Mouse (Mus musculus): ENCODE data around the gene Selenop. TPM values are rescaled to one million over a fixed set of nuclear protein-coding genes. Genes with fewer than 3 reads are reported as not detected.
A peak's percentile ranks its signal among the peaks of the same experiment; 100 is the strongest.

Selenop gene
- total and polyA plus RNA-seq, 3 experiments: 3.3 to 16.5 (median 7.3) TPM

DNA sequence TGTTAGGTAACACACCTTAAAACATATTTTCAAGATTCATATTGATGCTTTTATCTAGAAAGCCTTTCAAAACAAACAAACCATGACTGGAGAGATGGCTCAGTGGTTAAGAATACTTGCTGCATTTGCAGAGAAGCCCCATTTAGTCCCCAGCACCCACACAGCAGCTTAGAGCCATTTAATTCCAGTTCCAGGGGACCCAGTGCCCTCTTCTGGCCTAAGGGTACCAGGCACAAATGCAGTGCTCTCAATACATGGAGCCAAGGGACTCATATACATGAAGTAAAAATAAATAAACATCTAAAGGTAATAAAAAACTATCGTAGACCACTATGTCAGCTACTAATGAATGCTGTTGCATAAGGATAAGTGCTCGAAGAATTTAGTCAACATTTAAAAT, 9.0 kb downstream of the Selenop start:
- Histone ChIP-seq H3K27ac (ENCODE audit: insufficient read depth, low read depth) (no peak overlapping the region), H3K4me1 (ENCODE audit: control insufficient read depth in 1 of 2, insufficient read depth in 2 of 2) (peaks cover 0 to 9% of the 10 kb centered on the region in 2 experiments; a peak in 2 of 4 replicates), H3K4me2 (ENCODE audit: insufficient read depth, low read depth, poor library complexity, severe bottlenecking) (no peak overlapping the region), H3K27me3 (replicated peaks) (no peaks in the 10 kb centered on the region), H3K79me2 (replicated peaks; ENCODE audit: control insufficient read depth, extremely low read depth, insufficient read depth, poor library complexity, severe bottlenecking) (no peaks in the 10 kb centered on the region), H3K9me3 (replicated peaks; ENCODE audit: low read length) (no peaks in the 10 kb centered on the region), H3K36me3 (replicated peaks in 1 of 2; ENCODE audit: control insufficient read depth in 1 of 2, insufficient read depth in 1 of 2, low read length in 1 of 2) (peaks cover 0 to 3% of the 10 kb centered on the region in 2 experiments), H3K4me3 (replicated peaks in 1 of 3; ENCODE audit: low read depth in 2 of 3, low read length in 2 of 3, poor library complexity in 1 of 3) (no peak overlapping the region), H3K9ac (ENCODE audit: insufficient read depth, low read depth) (no peak overlapping the region)
- no peak for DNase-seq (ENCODE audit: extremely low read depth)
- in situ Hi-C loops (cut with MboI; ENCODE audit: low pct_ligation_motif_present, low pct_unique_long_range_greater_than_20kb, low sequenced_read_pairs) (no loop called here), dilution Hi-C loops (cut with MboI; ENCODE audit: extremely low pct_ligation_motif_present, extremely low pct_unique_long_range_greater_than_20kb, low sequenced_read_pairs) (no loop called here)
- TF ChIP-seq CTCF (conservative IDR thresholded peaks at IDR 0.05 in 1 of 2, IDR thresholded peaks at IDR 0.05 in 1 of 2; ENCODE audit: low read depth in 2 of 2, low read length in 2 of 2) (0 out of 4 replicates have a peak, but pooled peaks of 1 of the 2 experiments have one; percentile 2), USF2 (conservative IDR thresholded peaks at IDR 0.05; ENCODE audit: low read depth, low read length) (no peak)

DNA sequence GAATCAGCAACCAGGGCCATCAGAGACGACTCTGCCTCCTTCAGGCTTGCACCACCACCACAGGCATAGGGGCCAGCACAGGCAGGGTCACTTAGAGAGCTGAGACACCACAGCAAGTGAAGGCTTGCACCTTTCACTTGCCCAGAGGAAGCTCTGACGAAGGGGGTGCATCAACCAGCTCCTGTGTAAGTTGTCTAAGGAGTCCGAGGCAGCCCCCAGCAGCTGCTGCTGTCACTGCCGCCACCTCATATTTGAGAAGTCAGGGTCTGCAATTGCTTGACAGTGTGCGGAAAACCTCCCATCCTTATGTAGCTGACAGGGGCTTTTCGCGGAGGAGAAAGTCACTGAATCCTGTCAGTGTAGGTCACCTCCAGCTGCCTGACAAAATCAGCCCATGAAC, 10.9 kb downstream of the Selenop start:
- in situ Hi-C loops (cut with MboI; ENCODE audit: low pct_ligation_motif_present, low pct_unique_long_range_greater_than_20kb, low sequenced_read_pairs): no loop called here
- dilution Hi-C loops (cut with MboI; ENCODE audit: extremely low pct_ligation_motif_present, extremely low pct_unique_long_range_greater_than_20kb, low sequenced_read_pairs): no loop called here

DNA sequence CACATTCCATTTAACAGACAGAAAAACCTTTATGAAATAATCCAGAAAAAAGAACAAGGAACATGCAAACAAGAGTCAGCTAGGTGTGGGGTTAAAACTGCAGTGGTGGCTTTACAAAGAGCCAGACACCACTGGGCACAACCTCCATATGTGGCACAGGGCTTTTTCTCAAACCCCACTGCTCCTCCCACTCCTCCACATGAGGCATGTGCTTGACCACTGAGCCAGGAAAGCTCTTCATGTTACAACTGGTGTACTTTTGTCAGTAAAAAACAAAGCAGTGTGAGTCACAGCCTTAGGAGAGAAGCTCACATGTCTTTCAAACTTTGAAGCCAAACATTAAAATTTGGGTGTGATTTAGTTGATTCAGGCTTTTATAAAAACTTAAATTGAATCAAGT, 12.9 kb downstream of the Selenop start:
- H3K27me3 ChIP-seq (replicated peaks): no peaks in the 10 kb centered on the region
- in situ Hi-C loops (cut with MboI; ENCODE audit: low pct_ligation_motif_present, low pct_unique_long_range_greater_than_20kb, low sequenced_read_pairs) (no loop called here), dilution Hi-C loops (cut with MboI; ENCODE audit: extremely low pct_ligation_motif_present, extremely low pct_unique_long_range_greater_than_20kb, low sequenced_read_pairs) (no loop called here)
- no peak overlapping the region for H3K9ac ChIP-seq (ENCODE audit: insufficient read depth, low read depth)
- H3K4me3 ChIP-seq (replicated peaks in 1 of 3; ENCODE audit: low read depth in 2 of 3, low read length in 2 of 3, poor library complexity in 1 of 3): no peak overlapping the region
- no peak for DNase-seq (ENCODE audit: extremely low read depth)
- H3K9me3 ChIP-seq (replicated peaks; ENCODE audit: low read length): no peaks in the 10 kb centered on the region
- H3K36me3 ChIP-seq (replicated peaks in 1 of 2; ENCODE audit: control insufficient read depth in 1 of 2, insufficient read depth in 1 of 2, low read length in 1 of 2): peaks cover 0 to 3% of the 10 kb centered on the region in 2 experiments
- no peak overlapping the region for H3K4me2 ChIP-seq (ENCODE audit: insufficient read depth, low read depth, poor library complexity, severe bottlenecking)
- 0 out of 4 replicates have a peak, but pooled peaks cover 0 to 3% of the 10 kb centered on the region in 2 experiments for H3K4me1 ChIP-seq (ENCODE audit: control insufficient read depth in 1 of 2, insufficient read depth in 2 of 2)
- H3K79me2 ChIP-seq (replicated peaks; ENCODE audit: control insufficient read depth, extremely low read depth, insufficient read depth, poor library complexity, severe bottlenecking): no peaks in the 10 kb centered on the region
- TF ChIP-seq IRF4 (IDR thresholded peaks at IDR 0.05; ENCODE audit: low read depth, low read length) (no peak), TBP (conservative IDR thresholded peaks at IDR 0.05; ENCODE audit: low read depth, low read length) (no peak), MEF2A (IDR thresholded peaks at IDR 0.05; ENCODE audit: borderline replicate concordance, low read depth, low read length) (no peak), UBTF (IDR thresholded peaks at IDR 0.05; ENCODE audit: low read depth, low read length) (no peak), MYC (IDR thresholded peaks at IDR 0.05; ENCODE audit: low read depth, low read length) (no peak), NRF1 (IDR thresholded peaks at IDR 0.05; ENCODE audit: low read depth, low read length) (no peak), JUN (IDR thresholded peaks at IDR 0.05; ENCODE audit: insufficient read depth, low read depth, low read length) (no peak), GABPA (IDR thresholded peaks at IDR 0.05; ENCODE audit: insufficient replicate concordance, low read depth, low read length) (no peak), PAX5 (IDR thresholded peaks at IDR 0.05; ENCODE audit: low read length) (no peak)
- no peak overlapping the region for H3K27ac ChIP-seq (ENCODE audit: insufficient read depth, low read depth)

More for the DNA sequence above, 10.9 kb downstream of the Selenop start:
- TF ChIP-seq JUND (conservative IDR thresholded peaks at IDR 0.05; ENCODE audit: low read depth, low read length): no peak
- no peak for TF ChIP-seq SIN3A (IDR thresholded peaks at IDR 0.05; ENCODE audit: low read length)
- no peak for TF ChIP-seq MAFK (IDR thresholded peaks at IDR 0.05; ENCODE audit: insufficient replicate concordance, low read length)
- no peak for TF ChIP-seq RAD21 (IDR thresholded peaks at IDR 0.05; ENCODE audit: low read depth, low read length)
- TF ChIP-seq MAZ (IDR thresholded peaks at IDR 0.05; ENCODE audit: low read depth, low read length): no peak
- no peak for TF ChIP-seq JUN (IDR thresholded peaks at IDR 0.05; ENCODE audit: insufficient read depth, low read depth, low read length)
- TF ChIP-seq CTCF (conservative IDR thresholded peaks at IDR 0.05 in 1 of 2, IDR thresholded peaks at IDR 0.05 in 1 of 2; ENCODE audit: low read depth in 2 of 2, low read length in 2 of 2): no peak
- H3K9ac ChIP-seq (ENCODE audit: insufficient read depth, low read depth): no peak overlapping the region
- H3K79me2 ChIP-seq (replicated peaks; ENCODE audit: control insufficient read depth, extremely low read depth, insufficient read depth, poor library complexity, severe bottlenecking): no peaks in the 10 kb centered on the region
- no peaks in the 10 kb centered on the region for H3K9me3 ChIP-seq (replicated peaks; ENCODE audit: low read length)
- H3K4me2 ChIP-seq (ENCODE audit: insufficient read depth, low read depth, poor library complexity, severe bottlenecking): no peak overlapping the region
- DNase-seq (ENCODE audit: extremely low read depth): no peak
- H3K27me3 ChIP-seq (replicated peaks): no peaks in the 10 kb centered on the region
- peaks cover 0 to 3% of the 10 kb centered on the region in 2 experiments for H3K36me3 ChIP-seq (replicated peaks in 1 of 2; ENCODE audit: control insufficient read depth in 1 of 2, insufficient read depth in 1 of 2, low read length in 1 of 2)
- H3K27ac ChIP-seq (ENCODE audit: insufficient read depth, low read depth): no peak overlapping the region
- H3K4me3 ChIP-seq (replicated peaks in 1 of 3; ENCODE audit: low read depth in 2 of 3, low read length in 2 of 3, poor library complexity in 1 of 3): no peak overlapping the region
- 0 out of 4 replicates have a peak, but pooled peaks cover 0 to 3% of the 10 kb centered on the region in 2 experiments for H3K4me1 ChIP-seq (ENCODE audit: control insufficient read depth in 1 of 2, insufficient read depth in 2 of 2)

Data from CH12.LX (cell line).